Mouse (Mus musculus) lung, adult 18-20 months (tissue): Measurements from ENCODE around the gene Anxa9.
"Not testable (repeated sequence)": the region's sequence is repeated elsewhere in the genome, so short reads cannot be mapped to it uniquely, and the experiment has no call there.

Source experiments
- DNase-seq, 2 experiments: peaks; one replicate each; pipeline ENCODE4 v3.0.0; 2022; ENCODE audit warnings: mixed read lengths in 2 of 2

Anxa9 gene

GRCm38 (mm10) chr3:95307100-95307499 is at the start of gene Anxa9:
TSS of gene Anxa9 (minus strand) at chr3:95307176.
- DNase-seq = peak in 1 of 2 experiments; percentile 37

- DNase-seq = not testable (repeated sequence)
These were observed 49.1 kb upstream of the Anxa9 start for GRCm38 (mm10) chr3:95355911-95356544.

- peak in 1 of 2 experiments; percentile 33 for DNase-seq
These were observed 42.5 kb upstream of the Anxa9 start for GRCm38 (mm10) chr3:95349491-95349890.

- not testable (repeated sequence) for DNase-seq
These were observed 41.4 kb upstream of the Anxa9 start for GRCm38 (mm10) chr3:95348343-95348742.

- DNase-seq = no peak
These were observed 39.5 kb upstream of the Anxa9 start for GRCm38 (mm10) chr3:95346454-95346853.

GRCm38 (mm10) chr3:95343356-95344000 is 36.5 kb upstream of the Anxa9 start:
- DNase-seq = not testable (repeated sequence)

GRCm38 (mm10) chr3:95338251-95338650 is 31.3 kb upstream of the Anxa9 start:
- no peak for DNase-seq

DNA sequence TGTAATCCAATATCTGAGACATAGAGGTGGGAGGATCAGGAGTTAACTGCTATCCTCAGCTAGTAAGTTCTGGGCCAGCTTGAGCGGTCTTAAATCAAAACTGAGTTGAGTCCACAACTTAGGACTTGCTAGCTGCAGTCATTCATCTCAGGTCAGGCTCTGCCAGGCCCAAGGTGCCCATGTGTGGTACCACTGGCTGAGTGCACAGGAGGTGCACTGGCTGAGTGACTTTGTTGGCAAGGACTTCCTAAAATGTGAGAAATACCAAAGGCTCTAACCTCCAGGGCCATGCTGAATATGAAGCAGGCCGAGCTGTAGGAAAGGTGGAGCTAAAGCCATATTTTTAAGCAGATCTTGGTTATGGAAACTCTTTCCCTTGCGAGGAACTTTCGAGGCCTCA is 30.4 kb upstream of the Anxa9 start:
- no peak for DNase-seq

DNA sequence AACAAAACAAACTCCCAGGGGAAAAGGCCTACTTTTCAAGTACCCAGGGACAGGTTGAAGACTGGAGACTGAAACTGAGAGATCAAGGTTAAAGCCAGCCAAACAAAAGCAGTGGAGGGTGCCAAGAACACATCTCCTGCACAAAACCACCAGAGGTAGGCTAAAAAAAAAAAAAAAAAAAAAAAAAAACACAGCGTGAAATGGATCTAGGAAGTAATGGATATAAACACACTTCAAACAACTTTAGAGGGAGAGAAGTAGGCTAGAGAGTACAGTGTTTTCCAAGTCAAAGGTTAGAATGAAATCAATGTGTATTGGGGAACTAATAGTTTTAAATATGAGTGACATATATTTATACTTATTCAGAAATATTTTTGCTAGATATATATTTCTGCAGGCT is 24.6 kb upstream of the Anxa9 start:
- DNase-seq = no peak

DNA sequence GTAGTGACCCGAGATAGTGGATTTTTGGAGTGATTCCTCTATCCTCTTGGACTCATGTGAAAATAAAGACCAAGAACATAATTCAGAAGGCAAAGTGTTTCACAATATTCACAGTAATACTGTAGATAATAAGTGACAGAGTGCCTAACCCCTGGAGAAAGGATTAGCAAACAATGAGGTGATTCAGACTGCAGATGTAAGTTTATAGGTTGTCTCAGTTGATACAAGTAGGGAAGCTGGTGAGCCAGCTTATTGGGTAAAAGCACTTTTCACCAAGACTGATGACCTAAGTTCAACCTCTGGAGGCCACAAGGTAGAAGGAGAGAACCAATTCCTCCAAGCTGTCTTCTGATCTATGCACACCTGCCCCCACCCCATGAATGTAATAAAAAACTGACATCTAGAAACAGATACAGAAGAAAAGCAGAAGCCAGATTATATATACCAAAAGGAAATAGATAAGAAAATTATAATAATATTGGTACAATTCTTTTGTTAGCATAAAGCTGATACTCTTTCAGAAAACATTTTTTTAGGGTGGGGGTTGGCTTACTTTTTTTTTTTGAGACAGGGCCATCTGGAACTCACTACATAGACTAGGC is 21.9 kb upstream of the Anxa9 start:
- DNase-seq = no peak

DNA sequence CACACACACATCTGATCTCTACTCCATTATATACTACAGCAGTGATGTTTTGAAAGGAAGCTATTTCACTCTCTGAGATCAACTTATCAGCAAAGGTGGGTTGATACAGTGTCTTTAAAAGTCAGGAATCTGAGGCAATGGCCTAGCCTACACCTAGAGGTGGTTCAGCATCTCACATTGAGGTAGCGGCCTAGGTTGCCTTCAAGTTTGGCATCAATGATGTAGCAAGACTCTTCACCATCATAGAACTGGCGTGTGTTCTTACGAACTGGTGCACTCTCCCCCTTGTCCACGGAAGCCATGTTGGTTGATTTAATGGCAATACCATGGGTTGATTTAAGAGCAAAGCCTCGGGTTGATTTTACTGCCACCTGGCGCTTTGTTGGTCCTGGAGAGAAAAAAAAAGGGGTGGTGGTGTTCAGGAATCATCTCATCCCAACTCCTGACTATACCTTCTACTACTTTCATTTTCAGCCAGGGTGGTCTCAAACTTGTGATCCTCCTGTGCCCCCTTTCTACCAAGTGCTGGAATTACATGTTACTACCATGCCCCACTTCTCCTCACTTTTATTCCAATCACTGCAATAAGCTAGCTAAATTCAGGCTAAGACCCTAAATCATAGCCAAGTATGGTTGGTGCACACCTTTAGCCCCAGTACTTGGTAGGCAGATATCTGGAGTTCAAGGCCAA is 17.6 kb upstream of the Anxa9 start:
- DNase-seq = no peak

GRCm38 (mm10) chr3:95323429-95323828 is 16.5 kb upstream of the Anxa9 start:
- no peak for DNase-seq

DNA sequence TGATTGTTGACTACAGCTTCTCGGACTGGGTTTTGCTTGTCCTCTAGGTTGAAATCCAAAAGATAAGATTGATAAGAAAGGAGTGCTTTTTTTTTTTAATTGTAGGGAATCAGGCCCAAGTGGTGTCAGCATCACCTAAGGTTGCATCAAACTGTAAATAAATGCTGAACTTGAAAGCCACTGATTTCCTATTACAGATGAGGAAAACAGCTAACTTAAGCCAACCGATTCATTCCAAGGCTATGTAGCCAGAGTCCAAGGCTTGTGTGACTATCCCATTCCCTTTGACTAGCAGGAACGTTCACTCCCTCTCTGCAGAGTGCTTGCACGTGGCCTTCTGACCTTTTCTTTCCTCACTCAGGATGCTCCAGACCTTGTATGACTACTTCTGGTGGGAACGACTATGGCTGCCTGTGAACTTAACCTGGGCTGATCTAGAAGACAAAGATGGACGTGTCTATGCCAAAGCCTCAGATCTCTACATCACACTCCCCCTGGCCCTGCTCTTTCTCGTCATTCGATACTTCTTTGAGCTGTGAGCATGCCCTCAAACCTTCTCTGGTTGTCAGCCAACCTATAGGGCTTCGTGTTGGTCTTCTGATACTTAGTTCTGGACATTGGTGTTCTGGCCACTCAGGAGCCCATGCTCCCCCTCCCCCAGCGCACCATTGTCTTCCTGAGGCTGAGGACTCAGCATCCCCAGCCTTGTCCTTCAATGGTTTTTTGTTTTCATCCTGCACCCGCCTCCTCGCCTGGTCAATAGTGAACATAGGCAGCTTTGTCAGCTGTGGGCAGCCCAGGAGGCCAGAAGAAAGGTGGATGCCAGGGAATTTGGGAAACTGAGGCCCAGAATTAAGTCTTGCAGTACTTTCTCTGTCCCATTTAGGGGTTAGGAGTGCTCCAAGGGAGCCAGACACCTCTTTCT is 13.0 kb upstream of the Anxa9 start:
- DNase-seq = peak in 1 of 2 experiments; percentile 18

GRCm38 (mm10) chr3:95319110-95319509 is 12.1 kb upstream of the Anxa9 start:
- no peak for DNase-seq

- peak; percentile 90 to 93 for DNase-seq
These were observed 11.6 kb upstream of the Anxa9 start for GRCm38 (mm10) chr3:95318548-95318947.

DNA sequence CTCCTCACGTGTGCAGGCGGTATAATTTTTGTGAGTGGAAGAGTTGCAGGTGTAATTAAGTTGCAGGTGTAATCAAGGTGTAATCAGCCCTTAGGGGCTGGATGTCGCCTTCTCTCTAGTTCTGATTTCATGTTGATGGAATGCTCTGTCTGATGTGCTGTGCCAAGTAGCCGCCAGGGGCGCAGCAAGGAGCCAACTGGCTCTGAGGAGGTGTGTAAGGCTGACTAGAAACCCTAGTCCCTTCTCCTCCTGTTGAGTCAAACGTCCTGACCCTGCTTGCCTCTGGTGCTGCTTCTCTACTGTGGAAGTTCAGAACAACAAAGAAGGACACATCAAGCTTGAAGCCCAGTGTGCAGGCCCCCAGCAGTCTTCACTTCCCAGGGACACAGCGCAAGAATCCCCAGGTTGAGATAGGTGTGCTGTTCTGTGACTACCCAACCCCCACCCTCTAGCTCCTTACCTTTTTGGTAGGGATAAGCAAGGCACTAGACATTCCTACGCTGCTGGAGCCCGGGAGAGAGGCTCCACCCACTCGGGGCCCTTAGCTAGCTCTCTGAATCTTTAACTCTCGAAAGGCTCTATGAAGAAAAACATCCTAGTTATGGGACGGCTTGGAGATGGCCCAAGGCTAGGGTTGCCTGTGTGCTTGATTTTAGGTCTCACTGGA is 10.6 kb upstream of the Anxa9 start:
- DNase-seq = peak; percentile 86 to 89

DNA sequence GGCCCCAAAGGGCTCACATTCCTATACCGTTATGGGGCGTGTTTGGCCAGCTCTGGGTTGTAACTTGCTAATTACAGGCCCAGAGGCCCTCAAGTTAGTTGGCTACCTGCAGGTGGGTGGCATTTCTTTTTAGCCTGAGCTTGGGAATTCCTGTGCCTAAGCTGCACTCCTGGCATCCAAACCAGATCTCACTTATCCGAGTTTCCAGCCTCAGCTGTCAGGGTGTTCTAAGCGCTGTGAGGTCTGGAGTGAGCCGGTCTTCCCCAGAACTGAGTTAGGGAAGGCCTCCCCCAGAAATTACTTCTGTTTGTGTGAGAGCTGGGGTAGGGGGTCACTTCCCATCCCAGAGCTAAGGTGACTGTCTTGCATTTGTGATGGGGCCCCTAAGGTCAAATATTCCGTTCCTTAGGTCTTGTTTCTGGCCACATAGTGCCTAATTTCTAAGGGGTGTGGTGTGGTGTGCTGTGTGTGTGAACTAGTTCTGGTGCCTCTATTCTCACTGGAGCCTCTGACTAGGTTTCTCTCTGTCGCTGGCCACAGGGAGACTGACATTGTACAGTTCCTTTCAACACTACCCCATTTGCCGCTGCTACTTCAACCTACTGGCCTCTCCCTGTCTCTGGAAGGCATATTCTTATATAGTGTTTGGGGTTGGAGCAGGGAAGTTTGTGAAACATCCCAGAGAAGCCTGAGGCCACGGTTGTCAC is 9.0 kb upstream of the Anxa9 start:
- DNase-seq = no peak

- DNase-seq = peak; percentile 94
These were observed 8.3 kb upstream of the Anxa9 start for GRCm38 (mm10) chr3:95315094-95315843.

DNA sequence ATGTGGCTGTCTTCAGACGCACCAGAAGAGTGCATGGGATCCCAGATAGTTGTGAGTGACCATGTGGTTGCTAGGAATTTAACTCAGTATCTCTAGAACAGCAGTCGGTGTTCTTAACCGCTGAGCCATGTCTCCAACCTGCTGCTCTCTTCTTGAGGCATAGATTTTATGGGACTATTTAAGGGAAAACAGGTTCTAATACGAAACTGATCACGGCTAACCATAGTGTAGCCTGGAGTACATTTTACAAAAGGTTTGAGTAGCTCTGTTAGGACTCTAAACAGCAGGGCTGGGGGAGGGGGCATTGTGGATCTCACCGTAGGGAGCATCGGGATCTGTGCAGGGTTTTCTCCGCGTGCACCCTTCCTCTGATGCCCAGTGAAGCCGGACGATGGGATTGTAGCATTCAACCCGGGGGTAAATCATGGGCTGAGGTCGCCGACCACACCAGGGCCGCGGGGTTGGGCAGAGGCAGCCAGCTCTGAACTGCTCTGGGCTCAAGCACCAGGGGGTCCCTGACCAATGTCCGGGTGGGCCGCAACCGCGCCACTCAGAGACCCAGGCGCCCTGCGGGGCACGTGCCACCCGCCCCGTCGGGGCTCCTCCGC is 7.6 kb upstream of the Anxa9 start, which contains the start of gene Cers2:
Gene Cers2, plus strand, starts transcription at position 306 of the 608 bp plus-strand sequence.
- DNase-seq = no peak

- DNase-seq = no peak
These were observed 7.1 kb upstream of the Anxa9 start for GRCm38 (mm10) chr3:95314075-95314474.
